Mouse (Mus musculus) liver, embryonic 14.5 days (tissue): ENCODE measurements at regions not wholly inside any gene's neighbourhood (a gene's known extent, or its start where the extent isn't known, plus 50 kb on each side); places are given as distances from the start of the nearest gene placed in this dataset.

Experiments
- CTCF ChIP-seq: IDR thresholded peaks from 2 replicates; pipeline ENCODE4 v1.5.1; 2016; ENCODE audit warnings: antibody characterized with exemption, low read depth, control low read depth
- EP300 ChIP-seq: IDR thresholded peaks from 2 replicates; pipeline ENCODE4 v1.6.1; 2016; ENCODE audit warnings: antibody characterized with exemption, low read depth

GRCm38 (mm10) chr7:70213970-70214520 is 152.5 kb downstream of the Nr2f2 start:
- no peak for TF ChIP-seq CTCF
- no peak for TF ChIP-seq EP300
